Mouse (Mus musculus) kidney, postnatal 14 days (tissue): ENCODE data around the gene Srrd.
"Not testable (repeated sequence)": the region's sequence is repeated elsewhere in the genome, so short reads cannot be mapped to it uniquely, and the experiment has no call there.

Source experiments
- DNase-seq: peaks from one replicate; pipeline ENCODE4 v3.0.0; 2022; ENCODE audit warnings: mixed read lengths

Srrd gene

GRCm38 (mm10) chr5:112356322-112356721, 13.5 kb upstream of the Srrd start:
- peak; percentile 33 for DNase-seq

- DNase-seq: no peak
These were observed 13.1 kb upstream of the Srrd start, which contains the start of gene Gm6583 for GRCm38 (mm10) chr5:112355910-112356309. TSS of gene Gm6583 (minus strand) at chr5:112356033.

- DNase-seq: no peak
These were observed 12.7 kb upstream of the Srrd start for GRCm38 (mm10) chr5:112355493-112355892.

- no peak for DNase-seq
These were observed 6.3 kb upstream of the Srrd start for GRCm38 (mm10) chr5:112349169-112349568.

GRCm38 (mm10) chr5:112346211-112346965, 3.5 kb upstream of the Srrd start:
- no peak for DNase-seq

GRCm38 (mm10) chr5:112344092-112344960, 1.5 kb upstream of the Srrd start:
- peak; percentile 25 for DNase-seq

GRCm38 (mm10) chr5:112343205-112343595, 360 bp upstream of the Srrd start:
- no peak for DNase-seq

- no peak for DNase-seq
These were observed 3.6 kb downstream of the Srrd start for GRCm38 (mm10) chr5:112339215-112339614.

GRCm38 (mm10) chr5:112337004-112337403, 5.8 kb downstream of the Srrd start:
- no peak for DNase-seq

GRCm38 (mm10) chr5:112335473-112335872, 7.4 kb downstream of the Srrd start:
- DNase-seq: peak; percentile 69

- no peak for DNase-seq
These were observed 12.9 kb downstream of the Srrd start for GRCm38 (mm10) chr5:112329805-112330564.

- DNase-seq: no peak
These were observed 15.0 kb downstream of the Srrd start for GRCm38 (mm10) chr5:112327854-112328253.

GRCm38 (mm10) chr5:112326446-112327009, 16.3 kb downstream of the Srrd start:
- no peak for DNase-seq

- DNase-seq: peak; percentile 97
These were observed 17.0 kb downstream of the Srrd start, which contains the start of gene Tfip11 for GRCm38 (mm10) chr5:112325546-112326445. TSS of gene Tfip11 (plus strand) at chr5:112326358.

GRCm38 (mm10) chr5:112324637-112325545, 17.9 kb downstream of the Srrd start:
- DNase-seq: peak; percentile 65

GRCm38 (mm10) chr5:112323246-112323645, 19.6 kb downstream of the Srrd start:
- no peak for DNase-seq

GRCm38 (mm10) chr5:112321376-112321775, 21.5 kb downstream of the Srrd start:
- no peak for DNase-seq

GRCm38 (mm10) chr5:112320936-112321335, 21.9 kb downstream of the Srrd start:
- DNase-seq: no peak

GRCm38 (mm10) chr5:112320379-112320778, 22.5 kb downstream of the Srrd start:
- no peak for DNase-seq

- DNase-seq: not testable (repeated sequence)
These were observed 23.5 kb downstream of the Srrd start for GRCm38 (mm10) chr5:112319343-112319742.
